Comparison of ENCODE assay signal across 12 mouse cellular contexts in genomic region chr3:68055071-68055470, GRCm38 (mm10). TPM values are rescaled to one million over a fixed set of nuclear protein-coding genes. Genes with fewer than 3 reads are reported as not detected.
A peak's percentile ranks its signal among the peaks of the same experiment; 100 is the strongest.
DNase-seq lines count a peak whose midpoint lies in the region.
"Had no signal": no experiment of that assay in that cellular context is flagged by ENCODE, and none has a peak within 500 bp of the region (broad histone marks: within the 10 kb centered on the region; RNA-seq: fewer than 3 reads in every experiment).

No protein-coding gene starts in this region.

- H3K9me3 ChIP-seq in heart, embryonic 10.5 days: no peaks in the 10 kb centered on the region
- H3K9me3 ChIP-seq: midbrain, embryonic 15.5 days had no signal

- peaks cover 6% of the 10 kb centered on the region; the same call in 1 of the 2 replicates for H3K4me1 ChIP-seq in heart, embryonic 10.5 days
- H3K4me1 ChIP-seq: midbrain, embryonic 15.5 days had no signal

- peak overlapping the region; percentile 45 for H3K4me3 ChIP-seq in heart, embryonic 10.5 days
- H3K4me3 ChIP-seq: midbrain, embryonic 15.5 days had no signal

- no peak for DNase-seq in heart, embryonic 10.5 days (ENCODE audit: low spot score)
- no peak for DNase-seq in heart, adult 18-20 months
- DNase-seq in left cerebral cortex, adult 18-20 months (ENCODE audit: low spot score in 2 of 2): peak; percentile 60 to 81
- no peak for DNase-seq in left cerebral cortex, adult 11 months (ENCODE audit: low spot score)
- peak; percentile 50 for DNase-seq in brain, adult 2 months (ENCODE audit: low read depth, low spot score)
- DNase-seq in right cerebral cortex, adult 2 months (ENCODE audit: low spot score in 2 of 2): peak; percentile 71 to 72
- DNase-seq in adipocyte (ENCODE audit: low spot score): no peak
- DNase-seq: gastrocnemius, postnatal 14 days; kidney, postnatal 10 days; thymus, postnatal 25 days had no signal

- H3K27me3 ChIP-seq in heart, embryonic 10.5 days (ENCODE audit: insufficient read depth, poor library complexity, severe bottlenecking): no peaks in the 10 kb centered on the region
- H3K27me3 ChIP-seq: CH12.LX had no signal

- WGBS in heart, embryonic 10.5 days: 31% methylated on average over 13 of the region's 13 CpGs

- no peaks in the 10 kb centered on the region for H3K36me3 ChIP-seq in heart, embryonic 10.5 days
- H3K36me3 ChIP-seq: midbrain, embryonic 15.5 days had no signal

- no peak overlapping the region for H3K27ac ChIP-seq in heart, embryonic 10.5 days
- H3K27ac ChIP-seq: midbrain, embryonic 15.5 days had no signal

RNA-seq across cellular contexts. Expression of gene Schip1, which starts 9.5 kb away (rescaled TPM):
- polyA plus RNA-seq in heart, embryonic 10.5 days (2016; fragmentation: Nextera tagmentation; extraction: Ambion mirVana): 71.0 and 82.1 TPM in 2 replicates
- 100 to 1,000 TPM; 143 to 167 TPM for total RNA-seq in heart, adult 18-20 months (2021)
- 100 to 1,000 TPM; 250 to 294 TPM for total RNA-seq in left cerebral cortex, adult 18-20 months (2021)

Comparison
In these comparisons a context has a peak if more than half of its experiments do, and no peak if none do; other contexts are left out.
1. DNase-seq: peak in left cerebral cortex, adult 18-20 months (2 of 2), brain, adult 2 months (single experiment) and right cerebral cortex, adult 2 months (2 of 2); none in heart, embryonic 10.5 days (single experiment), heart, adult 18-20 months (0 of 2), left cerebral cortex, adult 11 months (single experiment) and adipocyte (single experiment).